Mouse (Mus musculus) cerebellum, postnatal 25 days (tissue): ENCODE measurements around the gene Pla1a.

Experiments
- DNase-seq, 2 experiments: peaks; one replicate each; pipeline ENCODE4 v3.0.0; 2021; ENCODE audit warnings: mixed read lengths in 2 of 2

Pla1a gene

DNA sequence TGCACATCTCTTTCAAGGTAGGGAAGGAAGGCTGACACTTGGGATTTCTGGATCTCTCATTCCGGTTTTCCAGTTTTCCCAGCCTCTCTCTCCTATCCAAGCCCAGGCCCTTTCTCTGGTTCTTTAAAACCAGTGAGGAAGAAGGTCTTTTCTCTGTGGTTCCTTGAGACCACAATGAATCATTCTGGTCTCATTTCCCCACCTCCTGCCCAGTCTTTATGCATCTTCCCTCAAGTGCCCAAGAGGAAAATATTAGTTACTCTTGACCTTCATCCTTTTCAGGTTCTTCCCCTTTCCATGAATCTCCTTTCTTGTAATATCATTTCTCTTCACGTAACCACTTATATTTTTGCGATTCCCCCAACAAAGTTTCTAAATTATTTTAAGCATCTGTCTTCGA is 47.2 kb downstream of the Pla1a start:
- DNase-seq, result no peak

DNA sequence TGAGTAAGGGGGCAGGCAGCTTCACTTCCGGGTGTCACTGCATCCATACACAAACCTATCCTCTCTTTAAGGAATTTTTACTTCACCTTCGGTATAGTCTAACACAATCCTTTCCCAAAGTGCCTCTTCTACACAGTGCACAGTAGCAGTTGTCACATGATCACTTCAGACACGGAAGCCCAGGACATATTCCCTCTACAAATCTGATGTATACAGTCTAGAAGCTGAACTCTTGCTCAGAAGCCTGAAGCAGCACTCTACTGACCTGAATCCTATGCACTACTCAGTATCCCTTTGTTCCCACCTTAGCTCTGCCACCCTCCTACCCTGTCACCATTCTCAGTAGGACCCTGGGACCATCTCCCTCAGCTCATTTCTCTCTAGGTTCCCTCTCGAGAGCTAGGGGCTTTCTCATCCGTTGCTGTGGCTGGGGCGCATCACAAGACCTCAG is 47.7 kb downstream of the Pla1a start:
- DNase-seq, result no peak

DNA sequence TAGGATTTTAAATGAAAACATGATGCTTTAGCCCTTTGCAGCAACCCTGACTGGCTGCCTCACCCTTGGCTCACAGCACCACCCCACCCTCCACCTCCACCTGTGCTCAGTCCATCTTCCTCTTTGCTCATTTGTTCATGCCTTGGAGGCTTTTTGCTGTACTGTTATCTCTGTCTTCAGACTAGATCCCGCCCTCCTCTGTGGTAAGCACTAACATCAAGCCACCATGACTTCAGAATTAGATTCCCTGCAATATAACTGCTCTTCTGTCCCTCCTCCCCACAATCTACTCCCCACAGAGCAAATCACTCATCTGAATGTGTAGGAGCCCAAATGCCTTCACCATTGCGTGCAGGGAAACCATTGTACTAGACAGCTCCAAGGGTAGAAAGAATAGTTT is 49.3 kb downstream of the Pla1a start:
- no peak for DNase-seq

DNA sequence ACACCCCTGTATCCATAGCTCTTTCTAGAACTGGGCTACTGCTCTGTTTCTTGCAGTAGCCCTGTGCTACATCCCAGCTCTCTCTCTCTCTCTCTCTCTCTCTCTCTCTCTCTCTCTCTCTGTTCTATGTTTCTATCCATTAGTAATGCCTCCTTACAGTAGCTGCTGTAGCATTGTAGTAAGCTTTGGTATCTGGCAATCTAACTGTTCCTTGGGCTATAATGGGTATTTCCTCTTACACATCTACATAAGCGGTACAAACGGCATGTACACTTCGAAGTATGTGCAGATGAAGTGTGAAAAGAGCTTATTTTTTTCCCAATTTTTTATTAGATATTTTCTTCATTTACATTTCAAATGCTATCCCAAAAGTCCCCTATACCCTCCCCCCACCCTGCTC is 53.0 kb downstream of the Pla1a start:
- no peak for DNase-seq

DNA sequence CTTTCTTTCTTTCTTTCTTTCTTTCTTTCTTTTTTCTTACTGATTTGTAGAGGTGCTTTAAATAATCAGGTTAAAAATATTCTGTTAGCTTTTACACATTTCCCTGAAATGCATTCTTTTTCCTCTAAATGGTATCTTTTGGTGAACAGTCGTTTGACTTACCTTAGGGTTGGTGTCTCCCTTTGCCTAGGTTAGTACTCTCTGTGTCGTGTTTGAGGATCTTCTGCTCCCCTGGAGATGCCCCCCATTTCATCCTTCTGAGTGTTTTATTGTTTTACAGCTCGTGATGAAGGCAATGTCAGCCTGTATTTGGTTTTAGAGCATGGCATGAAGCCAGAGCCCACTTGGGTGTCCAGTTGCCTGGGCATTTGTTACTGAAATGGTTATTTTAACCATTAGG is 53.5 kb downstream of the Pla1a start:
- DNase-seq, result no peak

DNA sequence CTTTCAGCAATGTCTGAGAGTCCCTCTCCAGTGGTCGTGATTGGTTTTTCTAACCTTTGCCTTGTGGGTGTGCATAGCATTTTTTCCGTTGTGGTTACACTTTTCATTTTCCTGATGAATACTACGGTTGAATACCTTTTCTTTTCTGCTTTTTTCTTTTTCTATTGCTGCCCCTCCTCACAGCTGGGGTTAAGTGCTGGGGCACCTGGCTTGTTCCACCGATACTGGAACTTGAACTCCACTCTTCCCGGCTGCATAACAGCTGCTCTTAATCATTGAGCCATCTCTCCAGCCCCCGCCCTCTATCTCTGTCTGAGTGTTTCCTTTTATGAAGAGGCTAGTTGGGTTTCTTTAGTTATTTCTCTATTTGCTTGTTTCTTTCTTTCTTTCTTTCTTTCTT is 53.9 kb downstream of the Pla1a start:
- DNase-seq, result no peak

DNA sequence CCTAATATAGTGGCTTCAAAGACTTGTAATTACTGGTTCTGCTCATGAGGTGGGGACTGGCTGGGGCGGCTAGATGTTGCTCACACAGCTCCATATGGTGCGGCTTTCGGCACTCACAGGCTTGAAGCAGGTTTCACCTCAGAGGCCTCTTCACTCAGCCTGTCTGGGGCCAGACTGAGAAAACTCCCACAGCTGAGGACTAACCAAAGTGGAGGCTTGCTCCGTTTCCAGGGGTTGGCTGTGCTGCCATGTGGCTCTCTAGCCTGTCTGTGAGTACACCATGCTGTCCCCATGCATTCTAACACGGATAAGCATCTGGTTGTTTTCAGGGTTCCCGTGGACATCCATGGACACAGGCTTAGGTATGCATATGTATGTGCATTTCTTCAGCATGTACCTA is 54.4 kb downstream of the Pla1a start:
- no peak for DNase-seq

DNA sequence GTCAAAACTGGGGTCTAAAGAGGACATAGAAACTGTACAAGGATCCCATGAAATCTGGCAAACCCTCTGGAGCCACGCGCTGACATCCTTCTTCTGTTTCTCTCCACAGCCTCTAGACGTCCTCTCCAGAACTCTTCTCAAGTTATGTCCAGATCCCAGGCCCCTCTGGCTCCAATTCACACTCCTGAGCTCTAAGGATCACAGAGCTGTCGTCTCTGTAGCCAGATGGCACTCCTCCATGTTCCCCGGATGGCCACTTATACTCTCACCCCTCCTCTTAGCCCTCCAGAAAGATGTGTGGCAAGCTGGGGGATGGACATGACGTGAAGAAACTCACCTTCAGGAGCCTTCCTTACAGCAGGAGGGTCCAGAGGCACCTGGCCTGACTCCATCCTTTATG is 55.4 kb downstream of the Pla1a start:
- no peak for DNase-seq

DNA sequence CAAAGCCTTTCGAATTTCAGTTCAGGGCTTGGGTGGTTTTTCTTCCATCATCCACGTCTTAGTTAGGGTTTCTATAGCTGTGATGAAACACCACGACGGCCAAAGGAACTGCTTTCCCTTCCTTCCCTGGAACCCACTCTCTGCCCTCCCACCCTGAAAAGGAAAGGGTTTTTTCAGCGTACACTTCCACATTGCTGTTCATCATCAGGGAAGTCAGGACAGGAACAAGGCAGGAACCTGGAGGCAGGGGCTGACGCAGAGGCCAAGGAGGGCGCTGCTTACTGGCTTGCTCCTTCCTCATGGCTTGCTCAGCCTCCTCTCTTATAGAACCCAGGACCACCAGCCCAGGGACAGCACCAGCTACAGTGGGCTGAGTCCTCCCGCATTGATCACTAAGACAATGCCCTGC is 56.1 kb downstream of the Pla1a start:
- peak in 1 of 2 experiments; percentile 48 for DNase-seq

DNA sequence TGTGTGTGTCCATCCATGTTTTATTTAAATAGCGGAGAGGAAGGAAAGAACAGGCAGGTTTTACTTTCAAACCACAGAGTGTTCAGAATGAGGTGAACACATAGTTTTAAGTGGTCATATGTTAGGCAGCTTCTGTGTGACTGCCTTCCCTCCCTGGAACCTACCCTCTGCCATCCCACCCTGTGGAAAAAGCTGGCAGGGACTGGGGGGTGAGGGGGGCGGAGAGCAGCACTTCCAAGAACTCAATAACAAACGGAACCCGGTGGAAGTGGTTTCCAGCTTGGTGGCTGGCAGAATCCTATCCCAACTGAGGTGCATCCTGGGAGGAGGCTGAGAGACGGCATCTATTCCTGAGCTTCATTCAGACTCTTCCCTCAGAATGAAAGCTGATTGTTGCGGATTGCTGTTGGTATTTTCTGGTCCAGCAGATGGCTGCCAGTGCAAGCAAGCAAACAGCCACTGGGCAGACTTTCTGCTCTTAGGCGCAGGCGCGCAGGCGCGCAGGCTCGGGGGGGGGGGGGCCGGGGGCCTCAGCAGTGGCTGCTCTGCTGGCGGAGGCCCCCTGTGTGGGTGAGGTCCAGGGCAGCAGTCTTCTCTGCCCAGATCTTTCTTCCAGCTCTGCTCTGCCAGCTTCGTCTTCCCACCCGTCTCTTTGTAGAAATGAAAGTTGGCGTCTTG is 56.6 kb downstream of the Pla1a start:
- DNase-seq, result peak; percentile 69 to 74

DNA sequence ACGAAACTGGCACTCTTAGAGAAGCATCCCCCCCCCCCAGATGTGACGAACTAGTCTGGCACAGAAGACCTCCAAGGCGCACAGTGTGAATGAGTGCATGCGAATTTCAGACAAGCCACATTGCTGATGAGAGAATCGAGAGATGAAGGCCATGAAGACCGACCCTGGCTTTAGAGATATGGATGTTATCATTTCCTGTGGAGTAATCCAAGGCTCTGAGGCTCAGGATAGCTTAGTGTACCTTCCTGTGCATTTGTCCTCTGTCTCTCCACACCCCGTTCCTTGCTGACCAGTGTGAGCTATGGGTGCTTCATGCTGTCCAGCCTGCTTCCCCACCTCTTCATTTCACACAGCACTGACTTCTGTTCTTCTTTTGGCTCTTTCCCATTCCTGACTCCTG is 57.8 kb downstream of the Pla1a start:
- DNase-seq, result no peak

DNA sequence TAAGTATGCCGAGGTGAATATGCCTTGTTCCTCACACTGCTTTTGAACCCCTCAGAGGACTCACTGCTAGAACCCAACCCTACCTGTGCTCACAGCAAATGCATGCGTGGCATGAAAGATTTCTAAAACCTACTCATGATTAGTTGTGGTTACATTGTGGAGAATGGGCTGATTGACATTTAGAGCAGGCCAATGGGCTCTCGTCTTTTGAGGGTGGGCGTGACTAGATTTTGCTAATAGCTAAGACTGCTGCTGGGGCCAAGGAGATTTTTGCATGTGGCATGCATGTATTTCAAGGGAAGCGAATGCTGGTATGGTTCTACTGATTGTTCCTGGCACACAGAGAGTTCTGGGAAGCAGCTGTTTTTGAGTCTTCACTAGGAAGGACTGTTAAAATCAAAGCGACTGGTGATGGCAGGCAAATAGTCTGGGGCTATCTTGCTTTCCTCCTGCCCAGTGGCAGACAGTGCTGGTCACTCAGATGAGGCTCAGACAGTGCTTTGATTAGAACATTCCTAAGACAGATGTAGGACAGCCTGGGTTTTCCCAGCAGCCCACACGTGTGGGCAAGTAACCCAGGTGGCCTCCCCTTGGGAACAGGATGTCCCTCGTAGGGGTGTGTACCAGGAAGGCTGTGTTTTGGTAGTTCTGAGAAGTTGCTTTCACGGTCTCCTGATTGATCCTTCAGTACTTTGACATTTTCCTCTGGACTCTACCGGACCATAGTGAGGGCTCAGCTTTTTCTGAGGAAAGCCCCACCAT is 58.4 kb downstream of the Pla1a start:
- no peak for DNase-seq

DNA sequence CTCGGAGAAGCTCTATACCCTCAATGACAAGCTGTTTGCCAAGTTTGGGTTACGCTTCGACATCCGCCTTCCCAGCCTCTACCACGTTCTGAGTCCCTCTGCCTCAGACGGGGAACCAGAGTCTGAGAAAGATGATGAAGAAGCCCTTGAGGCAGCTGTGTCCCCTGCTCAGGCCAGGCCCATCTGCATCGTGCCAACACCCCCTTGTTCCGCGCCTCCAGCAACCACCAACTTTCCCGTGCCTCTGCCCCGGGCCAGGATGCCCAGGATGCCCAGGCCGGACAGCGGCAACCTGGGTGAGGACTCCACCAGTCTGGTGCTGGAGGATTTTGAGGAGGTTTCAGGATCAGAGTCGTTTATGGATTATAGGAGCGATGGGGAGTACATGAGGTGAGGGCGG is 59.0 kb downstream of the Pla1a start:
- DNase-seq, result no peak

DNA sequence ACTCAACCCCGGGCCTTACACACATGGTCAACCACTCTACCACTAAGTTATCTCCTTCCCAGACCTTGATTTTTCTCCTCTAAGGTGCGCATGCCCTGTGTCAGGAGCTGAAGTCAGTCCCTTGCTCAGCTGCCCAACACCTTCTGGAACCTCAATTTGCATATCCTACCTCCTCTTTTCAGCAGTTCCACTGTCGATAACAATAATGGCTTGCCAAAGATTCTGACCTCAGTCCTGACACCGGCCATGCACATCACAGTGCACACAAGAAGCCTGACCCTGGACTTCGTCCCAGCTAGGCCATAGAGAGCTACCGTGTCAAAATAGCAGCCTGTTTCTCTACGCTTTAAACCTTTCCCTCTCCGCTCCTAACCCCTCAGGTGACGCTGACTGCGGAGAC is 59.5 kb downstream of the Pla1a start:
- DNase-seq, result no peak

DNA sequence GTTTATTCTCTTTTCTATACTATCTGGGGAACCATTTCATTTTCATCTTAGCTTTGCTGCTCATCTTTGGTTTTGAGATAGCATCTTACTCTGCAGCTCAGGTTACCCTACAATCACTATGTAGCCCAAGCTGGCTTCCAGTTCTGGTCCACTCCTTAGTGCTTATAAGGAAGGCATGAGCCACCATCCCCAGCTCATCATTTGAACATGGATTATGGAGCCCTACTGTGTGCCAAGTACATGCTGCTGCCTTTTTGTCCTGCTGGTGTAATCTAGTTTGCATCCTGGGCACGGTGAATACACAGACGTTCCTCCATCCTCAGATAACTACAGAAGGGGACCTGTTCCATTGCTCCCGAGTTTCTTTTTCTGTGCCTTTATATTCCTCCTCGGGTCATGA is 60.1 kb downstream of the Pla1a start:
- DNase-seq, result no peak

DNA sequence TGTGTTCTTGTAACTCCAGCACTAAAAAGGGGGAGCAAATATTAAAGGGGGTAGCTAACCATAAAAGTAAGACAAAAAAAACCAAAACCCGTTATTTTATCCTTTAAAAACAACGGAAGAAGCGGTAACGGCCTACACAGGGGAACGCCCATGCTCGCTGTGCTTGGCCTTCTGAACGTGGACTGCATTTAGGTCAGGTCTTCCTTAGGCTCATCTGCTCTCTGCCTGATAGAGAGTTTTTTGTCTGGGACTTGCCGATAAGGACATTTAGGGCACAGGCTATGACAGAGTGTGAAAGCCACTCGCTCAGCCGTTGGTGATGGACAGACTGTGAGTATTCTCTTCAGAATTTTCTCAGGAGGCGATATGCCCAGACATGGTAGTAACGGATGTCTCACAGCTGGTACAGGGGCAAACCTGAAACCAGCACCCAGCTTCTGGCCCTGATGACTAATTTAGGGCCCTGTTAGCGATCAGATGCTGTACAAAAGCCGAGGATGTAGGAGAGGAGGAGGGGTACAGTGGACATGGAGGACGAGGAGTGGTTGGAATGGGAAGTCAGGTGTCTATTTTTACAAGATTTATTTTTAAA is 61.1 kb downstream of the Pla1a start:
- DNase-seq, result no peak

DNA sequence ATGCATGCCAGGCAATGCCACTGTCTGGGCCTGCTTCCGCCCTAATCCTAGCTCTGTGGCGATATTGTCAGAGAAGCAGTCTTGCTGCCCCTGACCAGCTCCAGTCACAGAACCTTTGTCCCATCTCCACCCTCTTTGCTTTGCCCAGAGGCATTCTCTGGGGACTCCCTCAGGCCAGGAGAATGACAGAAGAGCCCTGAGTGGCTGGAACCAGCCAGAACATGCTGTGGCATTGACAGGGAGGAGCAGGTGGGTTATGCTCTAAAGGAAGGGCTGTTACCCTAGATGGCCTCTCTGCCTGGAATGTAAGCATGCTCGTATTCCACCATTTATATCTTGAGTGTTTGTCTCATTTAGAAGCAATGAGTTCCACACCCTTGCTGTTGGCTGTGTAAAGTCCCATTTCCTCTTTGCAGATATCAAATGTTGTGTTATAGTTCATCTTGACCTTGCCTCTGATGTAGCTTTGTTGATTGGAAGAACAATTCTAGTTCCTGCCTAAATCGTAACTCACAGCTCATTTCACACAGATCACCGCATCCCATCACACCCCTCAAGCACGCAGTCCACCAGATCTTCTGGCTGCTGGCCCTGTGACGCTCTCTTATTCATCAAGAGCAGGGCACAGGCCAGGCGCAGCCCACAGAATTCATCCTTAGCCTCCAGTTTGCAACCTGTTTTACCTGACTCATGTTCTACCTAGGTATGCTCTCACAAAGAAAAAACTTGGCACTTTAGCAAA is 62.1 kb downstream of the Pla1a start:
- no peak for DNase-seq

DNA sequence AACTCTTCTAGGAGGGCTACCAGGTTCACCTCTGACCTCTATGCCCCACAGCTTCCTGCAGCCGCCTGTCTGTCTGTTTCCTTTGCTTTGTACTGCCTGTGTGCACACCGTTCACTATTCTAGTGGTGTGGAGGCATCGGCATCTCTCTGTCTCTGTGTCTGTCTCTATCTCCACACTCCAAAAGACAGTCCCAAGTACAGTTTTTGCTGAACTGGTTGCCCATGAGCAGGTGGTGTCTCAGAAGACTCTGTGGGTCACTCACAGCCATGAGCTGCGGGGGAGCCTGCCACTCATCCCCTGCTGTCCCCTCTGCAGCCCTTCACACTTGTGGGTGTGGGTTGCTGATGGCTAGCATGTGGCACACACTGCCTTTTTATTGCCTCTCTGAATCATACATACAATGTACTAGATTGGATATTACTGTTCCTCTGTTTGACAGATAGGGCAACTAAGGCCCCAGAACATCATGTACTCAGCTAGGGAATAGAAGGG is 62.9 kb downstream of the Pla1a start:
- no peak for DNase-seq

DNA sequence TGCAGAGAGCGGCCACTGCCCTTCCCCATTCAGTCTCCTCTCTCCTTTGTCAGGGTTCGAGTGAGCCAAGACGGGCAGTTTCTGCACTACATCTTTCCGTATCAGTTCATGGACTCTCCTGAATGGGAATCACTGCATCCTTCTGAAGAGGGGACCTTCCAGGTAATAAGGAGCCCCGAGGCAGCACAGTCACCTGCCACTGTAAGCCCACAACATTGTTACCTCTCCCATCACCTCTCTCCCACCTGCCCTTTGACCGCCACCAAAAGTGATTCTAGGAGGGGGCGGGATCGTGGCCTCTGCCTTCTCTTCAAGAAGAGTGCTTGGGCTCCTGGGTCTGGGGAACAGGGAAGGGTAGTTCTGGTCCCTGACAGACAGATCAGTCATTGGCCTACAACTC is 63.5 kb downstream of the Pla1a start:
- no peak for DNase-seq

DNA sequence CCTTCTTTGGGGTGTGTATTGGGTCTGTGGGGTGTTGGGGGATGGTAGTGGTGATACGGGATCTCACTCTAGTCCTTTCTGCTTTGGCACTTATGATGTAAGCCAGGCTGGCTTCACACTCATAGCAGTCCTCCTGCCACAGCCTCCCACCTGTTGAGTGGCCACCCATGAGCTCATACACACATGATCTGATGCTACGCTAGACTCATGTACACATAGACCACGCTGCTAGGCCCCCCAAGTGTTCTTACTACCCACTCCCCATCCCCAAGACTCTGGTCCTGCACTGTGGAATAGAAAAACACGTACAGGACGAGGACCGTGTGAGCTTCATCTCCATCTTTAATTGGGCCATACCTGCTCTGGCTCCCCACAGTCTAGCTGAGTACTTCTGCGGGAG is 63.9 kb downstream of the Pla1a start:
- DNase-seq, result no peak

DNA sequence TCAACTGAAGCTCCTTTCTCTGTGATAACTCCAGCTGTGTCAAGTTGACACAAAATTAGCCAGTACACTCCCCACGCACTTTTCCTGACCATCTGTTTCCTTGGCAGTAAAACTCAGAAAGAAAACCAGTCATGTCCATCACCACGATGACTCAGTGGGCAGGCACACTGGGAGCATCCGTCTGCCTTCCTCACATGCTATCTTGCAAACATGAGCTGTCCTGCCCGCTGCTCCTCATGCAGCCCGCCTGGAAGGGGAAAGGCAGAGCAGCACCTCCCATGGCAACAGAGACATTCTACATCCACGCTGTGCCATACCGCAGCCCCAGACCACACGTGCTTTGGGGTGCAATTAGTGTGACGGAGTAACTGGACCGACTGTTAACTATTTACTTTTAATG is 64.6 kb downstream of the Pla1a start:
- DNase-seq, result peak; percentile 59 to 72

DNA sequence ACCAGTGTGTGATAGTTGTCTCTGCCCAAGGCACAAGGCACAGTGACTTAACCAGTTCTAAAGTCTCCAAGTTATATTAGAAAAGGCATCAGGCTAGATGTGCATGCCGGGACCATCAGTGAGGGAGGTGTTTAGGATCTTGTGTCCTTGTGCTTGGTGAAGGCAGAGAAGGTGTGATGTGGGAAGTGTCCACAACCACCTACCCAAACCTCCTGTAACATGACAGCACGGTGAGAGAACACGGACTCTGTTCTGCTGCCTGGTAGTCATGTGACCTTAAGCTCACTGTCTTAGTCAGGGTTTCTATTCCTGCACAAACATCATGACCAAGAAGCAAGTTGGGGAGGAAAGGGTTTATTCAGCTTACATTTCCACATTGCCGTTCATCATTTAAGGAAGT is 66.7 kb downstream of the Pla1a start:
- DNase-seq, result no peak

DNA sequence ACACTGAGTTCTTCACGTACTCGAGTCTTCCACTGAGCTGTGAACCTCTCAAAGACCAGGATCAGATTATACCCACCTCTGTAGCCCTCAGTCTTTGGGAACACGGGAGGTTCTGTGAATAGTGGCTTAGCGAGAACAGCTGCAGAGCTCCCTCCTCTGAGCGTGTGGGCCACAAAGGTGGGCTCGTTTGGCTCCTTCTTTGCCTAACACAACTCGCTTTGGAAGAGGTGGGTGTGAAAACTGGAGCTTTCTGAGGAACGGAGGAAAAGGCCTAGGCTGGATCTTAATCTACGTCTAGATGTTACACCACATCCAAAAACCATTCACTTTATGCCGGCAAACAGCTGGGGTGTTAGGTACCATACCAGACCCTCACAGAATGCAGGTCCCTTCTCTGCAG is 67.6 kb downstream of the Pla1a start:
- DNase-seq, result no peak
